Mouse (Mus musculus) CH12.LX (cell line): ENCODE measurements around the gene Hes3. TPM values are rescaled to one million over a fixed set of nuclear protein-coding genes. Genes with fewer than 3 reads are reported as not detected.
A peak's percentile ranks its signal among the peaks of the same experiment; 100 is the strongest.

Source experiments
- DNase-seq: peaks from one replicate; pipeline ENCODE4 v3.0.0-alpha.2; 2013; ENCODE audit errors: extremely low read depth
- H3K27ac ChIP-seq: 2 replicates; pipeline ENCODE4 v1.5.1; 2012; ENCODE audit warnings: low read depth, mild to moderate bottlenecking, control low read depth, moderate library complexity; ENCODE audit not compliant: insufficient read depth
- H3K27me3 ChIP-seq: replicated peaks from 2 replicates; pipeline ENCODE3; 2012; ENCODE audit warnings: inconsistent platforms
- H3K36me3 ChIP-seq, 2 experiments: replicated peaks in 1 of 2; 2 replicates each; pipeline versions ENCODE3 to v1.6.1; 2012; ENCODE audit warnings: inconsistent platforms in 1 of 2, low read length in 1 of 2, mild to moderate bottlenecking in 1 of 2, mixed read lengths in 1 of 2, moderate library complexity in 1 of 2; ENCODE audit not compliant: control insufficient read depth in 1 of 2, insufficient read depth in 1 of 2
- H3K4me1 ChIP-seq, 2 experiments: 2 replicates each; pipeline ENCODE4 v1.6.1; 2012; ENCODE audit warnings: inconsistent platforms in 1 of 2, moderate library complexity in 1 of 2; ENCODE audit not compliant: insufficient read depth in 2 of 2, control insufficient read depth in 1 of 2
- H3K4me2 ChIP-seq: 2 replicates; pipeline ENCODE4 v1.6.1; 2012; ENCODE audit warnings: low read depth, mild to moderate bottlenecking, control low read depth; ENCODE audit not compliant: poor library complexity, insufficient read depth, severe bottlenecking
- H3K4me3 ChIP-seq, 3 experiments: fragments of 150-350 bp in 1 of 3; sonication (generic) in 1 of 3; replicated peaks in 1 of 3; 2 replicates each; pipeline versions ENCODE3 to v1.5.1; 2011 to 2012; ENCODE audit warnings: low read depth in 2 of 3, low read length in 2 of 3, mild to moderate bottlenecking in 2 of 3, moderate library complexity in 2 of 3, control low read depth in 1 of 3, improper control_type of control experiment in 1 of 3, inconsistent platforms in 1 of 3, mixed read lengths in 1 of 3; ENCODE audit not compliant: poor library complexity in 1 of 3
- H3K79me2 ChIP-seq: replicated peaks from 2 replicates; pipeline ENCODE4 v1.6.1; 2012; ENCODE audit warnings: mild to moderate bottlenecking, moderate library complexity; ENCODE audit not compliant: control insufficient read depth, poor library complexity, insufficient read depth, severe bottlenecking; ENCODE audit errors: extremely low read depth
- H3K9ac ChIP-seq: 2 replicates; pipeline ENCODE4 v1.6.1; 2012; ENCODE audit warnings: low read depth, mild to moderate bottlenecking, control low read depth, moderate library complexity; ENCODE audit not compliant: insufficient read depth
- H3K9me3 ChIP-seq: replicated peaks from 2 replicates; pipeline ENCODE3; 2012; ENCODE audit warnings: low read length, inconsistent platforms, mixed read lengths
- BHLHE40 ChIP-seq: IDR thresholded peaks from 2 replicates; pipeline ENCODE4 v1.6.1; 2011; ENCODE audit warnings: mild to moderate bottlenecking, low read depth, low read length, improper control_type of control experiment
- CHD1 ChIP-seq: IDR thresholded peaks from 2 replicates; pipeline ENCODE4 v1.6.1; 2012; ENCODE audit warnings: low read depth, low read length, improper control_type of control experiment, inconsistent platforms
- CHD2 ChIP-seq: IDR thresholded peaks from 2 replicates; pipeline ENCODE4 v1.6.1; 2011; ENCODE audit warnings: low read length, improper control_type of control experiment
- CTCF ChIP-seq, 2 experiments: IDR thresholded peaks in 1 of 2; conservative IDR thresholded peaks in 1 of 2; 2 replicates each; pipeline ENCODE4 v1.5.1; 2011 to 2012; ENCODE audit warnings: low read depth in 2 of 2, low read length in 2 of 2, improper control_type of control experiment in 1 of 2, inconsistent platforms in 1 of 2, mild to moderate bottlenecking in 1 of 2, moderate library complexity in 1 of 2
- EP300 ChIP-seq: IDR thresholded peaks from 2 replicates; pipeline ENCODE4 v1.6.1; 2011; ENCODE audit warnings: low read length, improper control_type of control experiment
- ETS1 ChIP-seq: conservative IDR thresholded peaks from 2 replicates; pipeline ENCODE4 v1.6.1; 2012; ENCODE audit warnings: low read depth, mild to moderate bottlenecking, inconsistent platforms, low read length, improper control_type of control experiment, moderate library complexity
- GABPA ChIP-seq: IDR thresholded peaks from 2 replicates; pipeline ENCODE4 v1.6.1; 2012; ENCODE audit warnings: low read depth, low read length, improper control_type of control experiment, inconsistent platforms; ENCODE audit not compliant: insufficient replicate concordance
- IRF4 ChIP-seq: IDR thresholded peaks from 2 replicates; pipeline ENCODE4 v1.6.1; 2014; ENCODE audit warnings: low read depth, mild to moderate bottlenecking, inconsistent platforms, low read length, improper control_type of control experiment
- MAX ChIP-seq: IDR thresholded peaks from 2 replicates; pipeline ENCODE4 v1.6.1; 2011; ENCODE audit warnings: low read length, improper control_type of control experiment
- MEF2A ChIP-seq: IDR thresholded peaks from 2 replicates; pipeline ENCODE4 v1.6.1; 2014; ENCODE audit warnings: low read depth, mild to moderate bottlenecking, inconsistent platforms, low read length, improper control_type of control experiment, borderline replicate concordance
- MXI1 ChIP-seq: IDR thresholded peaks from 2 replicates; pipeline ENCODE4 v1.6.1; 2011; ENCODE audit warnings: mild to moderate bottlenecking, low read depth, low read length, improper control_type of control experiment
- MYC ChIP-seq: IDR thresholded peaks from 2 replicates; pipeline ENCODE4 v1.6.1; 2011; ENCODE audit warnings: low read depth, mild to moderate bottlenecking, improper control_type of control experiment, low read length
- NRF1 ChIP-seq: IDR thresholded peaks from 2 replicates; pipeline ENCODE4 v1.6.1; 2014; ENCODE audit warnings: low read depth, mild to moderate bottlenecking, inconsistent platforms, low read length, improper control_type of control experiment, moderate library complexity
- PAX5 ChIP-seq: IDR thresholded peaks from 2 replicates; pipeline ENCODE4 v1.6.1; 2012; ENCODE audit warnings: low read length, inconsistent platforms, mixed read lengths
- POLR2A ChIP-seq: IDR thresholded peaks from 2 replicates; pipeline ENCODE4 v1.6.1; 2011; ENCODE audit warnings: low read depth, mild to moderate bottlenecking, improper control_type of control experiment, low read length
- POLR2AphosphoS2 ChIP-seq: IDR thresholded peaks from 2 replicates; pipeline ENCODE4 v1.6.1; 2011; ENCODE audit warnings: low read depth, low read length, improper control_type of control experiment
- SIN3A ChIP-seq: IDR thresholded peaks from 2 replicates; pipeline ENCODE4 v1.6.1; 2012; ENCODE audit warnings: low read length, improper control_type of control experiment, inconsistent platforms
- TBP ChIP-seq: conservative IDR thresholded peaks from 2 replicates; pipeline ENCODE4 v1.6.1; 2011; ENCODE audit warnings: low read depth, low read length, improper control_type of control experiment
- TCF12 ChIP-seq: IDR thresholded peaks from 2 replicates; pipeline ENCODE4 v1.6.1; 2014; ENCODE audit warnings: low read depth, mild to moderate bottlenecking, inconsistent platforms, low read length, improper control_type of control experiment
- UBTF ChIP-seq: IDR thresholded peaks from 2 replicates; pipeline ENCODE4 v1.6.1; 2012; ENCODE audit warnings: low read depth, mild to moderate bottlenecking, inconsistent platforms, low read length, improper control_type of control experiment, moderate library complexity
- USF1 ChIP-seq: IDR thresholded peaks from 2 replicates; pipeline ENCODE4 v1.6.1; 2014; ENCODE audit warnings: low read depth, mild to moderate bottlenecking, inconsistent platforms, low read length, improper control_type of control experiment
- USF2 ChIP-seq: conservative IDR thresholded peaks from 2 replicates; pipeline ENCODE4 v1.6.1; 2011; ENCODE audit warnings: low read depth, low read length, improper control_type of control experiment
- ZC3H11A ChIP-seq: IDR thresholded peaks from 2 replicates; pipeline ENCODE4 v1.6.1; 2012; ENCODE audit warnings: low read depth, mild to moderate bottlenecking, inconsistent platforms, low read length, improper control_type of control experiment
- ZKSCAN1 ChIP-seq: IDR thresholded peaks from 2 replicates; pipeline ENCODE4 v1.6.1; 2012; ENCODE audit warnings: low read depth, inconsistent platforms, low read length, improper control_type of control experiment, borderline replicate concordance
- ZNF384 ChIP-seq: IDR thresholded peaks from 2 replicates; pipeline ENCODE4 v1.6.1; 2012; ENCODE audit warnings: low read depth, low read length, improper control_type of control experiment, inconsistent platforms
- dilution Hi-C: fragments of 300-500 bp; cut with MboI; formaldehyde crosslinking; loops from 2 replicates; pipeline ENCODE4 v1.14.3; 2020; ENCODE audit warnings: low sequenced_read_pairs; ENCODE audit not compliant: extremely low pct_unique_long_range_greater_than_20kb, extremely low pct_ligation_motif_present
- in situ Hi-C: fragments of 300-500 bp; cut with MboI; formaldehyde crosslinking; loops from 3 replicates; pipeline ENCODE4 v1.14.3; 2019; ENCODE audit warnings: low sequenced_read_pairs, low pct_ligation_motif_present, low pct_unique_long_range_greater_than_20kb, mixed read lengths
- polyA plus RNA-seq: library from polyadenylated mRNA; unstranded; fragments of >175 nt; gene quantifications from 2 replicates; pipeline ENCODE4 v1.2.1, GENCODE M21; 2012; ENCODE audit warnings: low read depth; ENCODE audit not compliant: insufficient read length
- total RNA-seq, 2 experiments: library from RNA; depleted of rRNA; stranded (reverse); fragments of 300-350 nt in 1 of 2; fragments of >200 nt in 1 of 2; gene quantifications; 2 replicates each; pipeline ENCODE4 v1.2.3; 2012 to 2014

Gene Hes3
- total and polyA plus RNA-seq, 3 experiments, result 0.17 to 0.21 TPM; not detected in 1

GRCm38 (mm10) chr4:152270599-152270998, 20.9 kb downstream of the Hes3 start:
- Histone ChIP-seq H3K9me3 (no peaks in the 10 kb centered on the region), H3K27ac (peak overlapping the region; percentile 15; the same call in 1 of the 2 replicates), H3K79me2 (no peaks in the 10 kb centered on the region), H3K9ac (no peak overlapping the region), H3K4me2 (no peak overlapping the region), H3K27me3 (no peaks in the 10 kb centered on the region), H3K36me3 (peaks cover 0 to 25% of the 10 kb centered on the region in 2 experiments), H3K4me1 (peaks cover 45 to 70% of the 10 kb centered on the region in 2 experiments)
- dilution Hi-C loops (no loop called here), in situ Hi-C loops (no loop called here)
- DNase-seq, result no peak
- TF ChIP-seq TCF12 (no peak), MAX (no peak), GABPA (no peak), ETS1 (no peak)
- TF ChIP-seq, all 38 proteins: peak for 0
- no peak overlapping the region for H3K4me3 ChIP-seq

- Histone ChIP-seq H3K27ac (no peak overlapping the region), H3K4me3 (no peak overlapping the region), H3K36me3 (peaks cover 0 to 30% of the 10 kb centered on the region in 2 experiments), H3K4me1 (peaks cover 45 to 76% of the 10 kb centered on the region in 2 experiments), H3K79me2 (no peaks in the 10 kb centered on the region), H3K27me3 (no peaks in the 10 kb centered on the region), H3K4me2 (no peak overlapping the region), H3K9ac (no peak overlapping the region), H3K9me3 (no peaks in the 10 kb centered on the region)
- DNase-seq, result peak; percentile 62
- TF ChIP-seq USF1 (peak; percentile 37; the same call in 1 of the 2 replicates), BHLHE40 (peak; percentile 44; the same call in 1 of the 2 replicates), SIN3A (no peak), MAX (peak; percentile 85), ETS1 (no peak), ZKSCAN1 (no peak), USF2 (no peak), MXI1 (peak; percentile 72), ZNF384 (no peak), IRF4 (no peak), POLR2A (peak; percentile 35; the same call in 1 of the 2 replicates), PAX5 (no peak), MEF2A (0 out of 2 replicates have a peak, but pooled peaks have one; percentile 13), CTCF (conservative IDR thresholded peaks at IDR 0.05 in 1 of 2, IDR thresholded peaks at IDR 0.05 in 1 of 2; ENCODE audit: low read depth in 2 of 2, low read length in 2 of 2) (no peak), POLR2AphosphoS2 (no peak), GABPA (no peak), ZC3H11A (no peak), CHD1 (no peak), NRF1 (0 out of 2 replicates have a peak, but pooled peaks have one; percentile 28), CHD2 (no peak), TCF12 (0 out of 2 replicates have a peak, but pooled peaks have one; percentile 48), EP300 (peak; percentile 30), MYC (peak; percentile 92), UBTF (0 out of 2 replicates have a peak, but pooled peaks have one; percentile 32), TBP (no peak)
- dilution Hi-C loops (no loop called here), in situ Hi-C loops (no loop called here)
Observed at GRCm38 (mm10) chr4:152269967-152270366, 21.5 kb downstream of the Hes3 start.
